Mouse (Mus musculus) retina, embryonic 14.5 days (tissue): Measurements from ENCODE around the gene Kdm2b.
A peak's percentile ranks its signal among the peaks of the same experiment; 100 is the strongest.

Experiments
- DNase-seq: peaks from one replicate; pipeline ENCODE4 v3.0.0-alpha.2; 2015; ENCODE audit warnings: low spot score

Gene Kdm2b

GRCm38 (mm10) chr5:122972116-122972515 lies 17.5 kb downstream of the Kdm2b start:
- no peak for DNase-seq

DNA sequence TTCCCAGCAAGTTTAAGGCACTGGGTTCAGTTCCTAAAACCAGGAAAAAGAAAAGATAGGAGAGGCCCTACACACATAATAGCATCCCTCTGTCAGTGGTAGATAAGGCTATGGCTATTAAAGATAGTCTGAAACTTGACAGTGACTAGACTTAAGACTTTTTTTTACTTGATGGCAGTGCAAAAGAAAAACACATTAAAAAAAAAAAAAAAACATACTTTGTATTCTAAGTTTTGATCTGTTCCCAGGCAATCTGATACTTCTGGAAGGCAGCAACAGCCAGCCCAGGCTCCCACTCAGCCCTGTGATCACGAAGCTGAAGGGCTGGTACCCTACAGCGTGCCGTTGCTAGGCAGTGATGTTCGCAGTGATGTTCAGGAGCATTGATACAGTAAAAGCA lies 18.2 kb downstream of the Kdm2b start:
- no peak for DNase-seq

DNA sequence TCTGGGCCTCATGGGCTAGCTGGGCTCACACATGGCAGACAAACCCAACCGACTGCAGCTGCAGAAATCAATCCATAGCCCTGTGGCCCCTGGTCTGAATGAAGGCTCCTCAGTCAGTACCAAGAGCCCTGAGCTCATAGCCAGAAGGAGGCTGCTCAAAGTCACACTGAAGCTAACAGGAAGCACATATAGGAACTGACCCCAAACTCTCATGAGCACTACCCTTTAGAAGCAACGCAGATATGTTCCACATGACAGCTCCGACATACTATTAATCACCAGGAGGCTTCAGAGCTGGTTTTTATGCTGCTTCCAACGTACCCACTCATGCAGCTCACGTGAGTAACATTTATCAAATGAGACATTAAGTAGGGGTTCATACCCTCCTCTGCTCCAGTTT lies 19.6 kb downstream of the Kdm2b start:
- no peak for DNase-seq

- peak; percentile 87 for DNase-seq
Observed at GRCm38 (mm10) chr5:122968322-122968721, 21.3 kb downstream of the Kdm2b start.

DNA sequence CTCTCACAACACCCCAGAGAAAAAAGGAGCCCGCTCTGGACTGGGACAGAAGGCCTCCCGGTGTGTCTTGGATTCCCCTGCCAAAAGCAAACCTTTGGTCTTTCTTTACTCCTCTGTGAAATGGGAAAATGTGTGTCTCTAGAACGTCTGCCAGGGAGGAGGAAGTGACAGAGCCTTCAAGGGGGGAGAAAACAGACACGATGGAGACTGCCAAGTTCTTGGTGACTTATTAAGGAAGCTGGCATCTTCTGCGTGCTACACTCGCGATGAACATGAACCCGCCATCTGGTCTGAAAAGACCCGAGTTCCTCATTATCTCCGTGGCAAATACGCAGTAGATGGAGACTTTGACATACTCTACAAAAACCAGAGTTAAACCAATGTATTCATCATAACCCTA lies 24.2 kb downstream of the Kdm2b start:
- no peak for DNase-seq

GRCm38 (mm10) chr5:122964853-122965252 lies 24.8 kb downstream of the Kdm2b start:
- no peak for DNase-seq

DNA sequence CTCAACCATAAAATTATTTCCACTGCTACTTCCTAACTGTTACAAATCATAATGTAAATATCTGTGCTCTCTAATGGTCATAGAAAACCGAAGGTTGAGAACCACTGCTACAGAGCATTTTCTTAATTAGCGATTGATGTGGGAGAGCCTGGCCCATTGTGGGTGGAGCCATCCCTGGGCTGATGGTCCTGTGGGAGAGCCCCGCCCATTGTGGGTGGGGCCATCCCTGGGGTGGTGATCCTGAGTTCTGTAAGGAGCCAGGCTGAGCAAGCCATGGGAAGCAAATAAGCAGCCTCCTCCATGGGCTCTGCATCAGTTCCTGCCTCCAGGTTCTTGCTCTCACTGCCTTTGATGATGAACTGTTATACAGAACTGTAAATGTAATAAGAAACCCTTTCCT lies 27.7 kb downstream of the Kdm2b start:
- DNase-seq, result no peak

DNA sequence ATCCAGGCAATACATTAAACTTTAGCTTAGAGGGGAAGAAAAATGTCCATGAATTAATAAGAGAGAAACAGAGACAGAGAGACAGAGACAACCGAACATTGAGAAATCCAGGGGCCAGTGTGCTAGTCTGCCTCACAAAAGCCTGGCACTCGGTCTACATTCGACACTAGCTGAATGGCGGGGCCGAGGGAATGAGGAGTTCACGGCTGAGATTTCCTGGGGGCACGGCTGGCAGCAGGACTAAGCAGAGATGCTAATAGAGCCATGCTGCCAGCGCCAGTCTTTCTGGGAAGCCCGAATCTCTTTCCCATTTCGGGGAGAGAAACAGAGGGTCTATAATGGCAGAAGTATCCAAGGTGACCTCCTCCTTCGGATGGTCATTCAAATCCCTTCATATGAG lies 30.2 kb downstream of the Kdm2b start:
- DNase-seq, result no peak

GRCm38 (mm10) chr5:122956059-122956458 lies 33.6 kb downstream of the Kdm2b start:
- DNase-seq, result no peak

- peak; percentile 52 for DNase-seq
Observed at GRCm38 (mm10) chr5:122951913-122952641, 37.5 kb downstream of the Kdm2b start.

DNA sequence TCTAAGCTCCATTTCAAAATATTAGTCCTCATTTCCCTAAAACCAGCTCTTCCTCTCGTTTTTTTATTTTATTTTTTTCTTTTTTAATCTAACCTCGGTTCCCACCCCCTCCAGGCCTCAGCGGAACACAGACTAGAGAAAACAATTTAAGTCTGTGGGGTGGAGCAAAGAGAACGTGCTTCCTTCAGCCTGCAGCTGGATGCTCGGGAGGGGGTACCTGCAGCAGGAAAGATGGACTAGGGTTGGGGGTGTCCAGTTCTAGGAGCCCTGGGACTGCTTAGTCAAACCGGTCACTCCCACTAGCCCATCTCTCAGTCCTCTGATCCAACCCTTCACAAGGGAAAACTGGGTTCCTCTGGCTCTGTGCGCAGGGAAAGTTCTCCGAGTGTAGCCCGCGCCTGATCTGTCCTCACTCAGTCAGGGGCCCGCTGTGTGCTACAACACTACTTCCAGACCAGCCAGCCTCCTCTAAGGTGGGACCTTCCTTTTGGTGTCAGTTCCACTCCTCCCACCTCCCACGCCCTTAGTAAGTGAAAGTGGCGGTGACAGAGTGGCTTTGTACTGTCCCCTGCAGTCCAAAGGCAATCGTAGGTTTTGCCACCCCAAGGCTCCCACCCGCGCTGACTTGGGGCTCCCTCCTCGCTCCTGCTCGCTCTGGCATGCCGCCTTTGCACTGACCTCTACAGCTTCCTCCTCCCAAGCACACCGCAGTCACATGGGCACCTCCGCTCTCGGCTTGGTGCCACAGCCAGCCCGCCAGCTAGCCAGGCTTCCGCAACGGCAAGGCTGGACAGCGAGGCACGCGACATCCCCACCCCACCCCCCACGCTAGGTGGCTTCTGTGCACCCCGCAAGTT lies 38.3 kb downstream of the Kdm2b start:
- peak; percentile 48 for DNase-seq

GRCm38 (mm10) chr5:122950329-122950953 lies 39.2 kb downstream of the Kdm2b start:
- DNase-seq, result peak; percentile 76

- DNase-seq, result no peak
Observed at GRCm38 (mm10) chr5:122949101-122949500, 40.5 kb downstream of the Kdm2b start.

DNA sequence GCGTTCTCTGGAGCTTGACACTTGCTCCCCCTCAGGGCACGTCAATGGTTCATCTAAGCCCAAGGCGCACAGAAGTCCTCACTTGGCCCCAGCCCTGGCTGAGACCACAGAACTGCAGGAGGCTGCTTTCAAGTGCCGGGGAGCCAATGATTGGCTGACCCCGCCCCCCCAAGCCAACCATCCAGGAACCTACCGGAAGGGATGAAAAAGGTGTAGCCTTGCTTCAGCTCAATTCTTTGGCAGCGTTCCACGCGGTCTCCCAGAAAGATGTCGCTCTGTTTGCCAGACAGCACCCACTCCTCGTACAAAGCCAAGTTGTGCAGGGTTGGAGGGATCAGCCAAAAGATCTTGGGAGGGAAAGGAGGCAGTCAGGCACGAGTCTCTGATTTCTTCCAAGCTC lies 42.1 kb downstream of the Kdm2b start:
- no peak for DNase-seq

DNA sequence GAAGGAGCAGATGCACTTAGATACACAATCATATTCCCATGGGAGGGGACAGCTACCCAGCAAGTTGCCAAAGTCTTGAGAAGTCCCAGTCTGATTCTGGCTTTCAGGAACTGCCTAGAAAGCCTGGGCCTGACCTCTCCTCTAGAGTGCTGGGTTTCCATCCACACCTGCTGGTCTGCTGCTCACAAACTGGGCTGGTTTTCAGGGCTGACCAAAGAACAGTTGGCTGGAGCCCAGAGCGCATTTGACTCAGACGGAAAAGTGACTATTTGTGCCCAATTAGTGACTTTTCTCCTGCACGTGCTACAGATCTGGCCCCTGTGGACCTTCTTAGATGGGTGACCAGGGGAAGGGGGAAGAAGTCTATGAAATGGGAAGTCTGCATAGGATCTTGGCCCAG lies 50.9 kb downstream of the Kdm2b start:
- DNase-seq, result no peak

- no peak for DNase-seq
Observed at GRCm38 (mm10) chr5:122937958-122938540, 51.6 kb downstream of the Kdm2b start.

- DNase-seq, result no peak
Observed at GRCm38 (mm10) chr5:122937031-122937430, 52.6 kb downstream of the Kdm2b start.

DNA sequence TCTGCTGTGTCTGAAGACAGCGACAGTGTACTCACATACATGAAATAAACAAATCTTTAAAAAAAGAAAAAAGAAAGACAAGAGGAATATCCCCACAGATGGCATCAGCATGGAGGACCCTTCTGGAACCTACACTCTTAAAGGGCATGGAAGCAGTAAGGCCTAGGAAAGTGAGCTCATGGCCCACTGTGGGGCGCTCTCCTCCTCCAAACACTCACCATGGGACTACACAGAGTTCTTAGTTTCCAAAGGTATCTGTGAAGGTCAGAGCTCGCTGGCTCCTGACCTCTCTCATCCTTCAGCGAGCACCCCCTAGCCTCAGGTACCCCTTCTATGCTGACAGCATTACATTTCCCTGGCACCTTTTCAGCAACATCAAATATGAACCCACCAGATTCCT lies 53.8 kb downstream of the Kdm2b start:
- DNase-seq, result no peak

DNA sequence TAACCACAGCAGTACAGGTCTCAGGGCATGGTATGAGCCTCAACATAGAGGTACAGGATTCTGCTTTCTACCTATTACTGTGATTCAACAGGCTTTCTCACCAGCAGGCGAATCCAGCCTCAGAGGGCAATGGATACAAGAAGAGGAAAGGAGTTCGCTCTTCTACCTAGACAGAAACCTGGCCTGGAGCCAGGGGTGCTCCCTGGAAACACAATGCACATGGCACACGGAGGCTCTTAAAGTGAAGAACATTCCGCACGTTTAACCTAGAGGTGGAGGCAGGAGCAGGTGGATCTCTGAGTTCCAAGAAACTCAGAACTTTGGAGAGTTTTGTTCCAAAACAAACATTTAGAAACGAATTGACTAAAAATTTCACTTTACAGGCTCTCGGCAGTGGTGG lies 58.6 kb downstream of the Kdm2b start:
- DNase-seq, result no peak

DNA sequence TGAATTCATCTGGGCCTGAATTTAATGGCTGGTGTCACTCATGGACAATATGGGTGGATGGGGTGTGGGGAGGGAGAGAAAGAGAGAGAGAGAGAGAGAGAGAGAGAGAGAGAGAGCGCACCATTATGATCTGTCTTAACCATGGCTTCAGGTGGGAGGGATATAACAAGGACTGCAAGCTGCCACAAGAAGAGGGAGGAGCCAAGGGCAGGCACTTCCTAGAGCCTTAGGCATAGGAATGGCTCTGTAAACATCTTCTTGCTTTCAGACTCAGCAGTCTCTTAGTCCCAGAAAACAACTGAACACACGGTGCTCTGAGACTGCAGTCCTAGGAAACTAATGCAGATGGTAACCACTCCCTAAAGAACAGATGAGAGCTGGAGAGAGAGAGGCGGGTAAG lies 61.3 kb downstream of the Kdm2b start:
- no peak for DNase-seq

GRCm38 (mm10) chr5:122927703-122928102 lies 61.9 kb downstream of the Kdm2b start:
- DNase-seq, result no peak

- no peak for DNase-seq
Observed at GRCm38 (mm10) chr5:122927092-122927491, 62.5 kb downstream of the Kdm2b start.

GRCm38 (mm10) chr5:122926341-122926740 lies 63.3 kb downstream of the Kdm2b start:
- no peak for DNase-seq
